Mouse (Mus musculus): ENCODE results near the gene Prkg2. TPM values are rescaled to one million over a fixed set of nuclear protein-coding genes. Genes with fewer than 3 reads are reported as not detected.
A peak's percentile ranks its signal among the peaks of the same experiment; 100 is the strongest.

Gene Prkg2
- 36.5 and 41.1 TPM in 2 replicates for polyA plus RNA-seq (2015; fragmentation: Nextera tagmentation; extraction: Ambion mirVana)

- Histone ChIP-seq H3K9me3 (no peaks in the 10 kb centered on the region), H3K4me1 (replicated peaks) (no peaks in the 10 kb centered on the region), H3K9ac (peak within 1 kb of the TSS; percentile 78), H3K4me2 (replicated peaks) (peak within 1 kb of the TSS; percentile 94), H3K27me3 (replicated peaks) (no peaks in the 10 kb centered on the region), H3K4me3 (replicated peaks) (peak within 1 kb of the TSS; percentile 70), H3K27ac (peak within 1 kb of the TSS; percentile 67), H3K36me3 (no peaks in the 10 kb centered on the region)
- peak; percentile 84 for ATAC-seq
- under 1% methylated on average over 92 of the region's 94 CpGs for WGBS
These were observed at the start of gene Prkg2 for GRCm38 (mm10) chr5:99036596-99037441. Gene Prkg2 (minus strand): TSS chr5:99037351.

DNA sequence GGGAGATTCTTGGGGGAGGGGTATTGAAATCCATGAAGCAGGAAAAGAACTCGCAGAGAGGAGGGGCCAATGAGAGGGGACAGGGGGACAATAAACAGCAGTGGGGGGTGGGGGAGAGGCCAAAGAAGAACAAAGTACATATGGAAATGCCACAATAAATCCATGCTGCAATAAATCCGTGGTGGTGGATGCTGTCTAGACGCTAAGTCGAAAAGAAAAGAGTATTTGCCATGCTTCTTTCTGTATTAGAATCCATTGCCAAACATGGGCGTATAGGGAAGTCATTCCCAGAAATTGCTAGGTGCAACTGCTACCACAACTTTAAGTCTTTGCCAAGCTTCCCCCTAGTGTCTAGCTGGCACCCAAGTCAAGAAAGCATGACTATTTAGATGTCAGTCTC lies 46.8 kb upstream of the Prkg2 start:
- no peaks in the 10 kb centered on the region for H3K9me3 ChIP-seq
- H3K4me1 ChIP-seq (replicated peaks): 0 out of 2 replicates have a peak, but pooled peaks cover 3% of the 10 kb centered on the region
- no peak overlapping the region for H3K9ac ChIP-seq
- no peak overlapping the region for H3K4me2 ChIP-seq (replicated peaks)
- 24% methylated on average over 5 of the region's 5 CpGs for WGBS
- ATAC-seq: peak; percentile 84
- no peaks in the 10 kb centered on the region for H3K27me3 ChIP-seq (replicated peaks)
- H3K36me3 ChIP-seq: no peaks in the 10 kb centered on the region
- no peak overlapping the region for H3K27ac ChIP-seq
- H3K4me3 ChIP-seq (replicated peaks): no peak overlapping the region

- no peak overlapping the region for H3K4me3 ChIP-seq (replicated peaks)
- no peaks in the 10 kb centered on the region for H3K4me1 ChIP-seq (replicated peaks)
- no peak overlapping the region for H3K4me2 ChIP-seq (replicated peaks)
- H3K27ac ChIP-seq: no peak overlapping the region
- WGBS: 69% methylated on average over 2 of the region's 2 CpGs
- no peak for ATAC-seq
- H3K27me3 ChIP-seq (replicated peaks): no peaks in the 10 kb centered on the region
- no peaks in the 10 kb centered on the region for H3K36me3 ChIP-seq
- H3K9ac ChIP-seq: no peak overlapping the region
- H3K9me3 ChIP-seq: no peaks in the 10 kb centered on the region
These were observed 41.2 kb upstream of the Prkg2 start for GRCm38 (mm10) chr5:99078375-99078774.

DNA sequence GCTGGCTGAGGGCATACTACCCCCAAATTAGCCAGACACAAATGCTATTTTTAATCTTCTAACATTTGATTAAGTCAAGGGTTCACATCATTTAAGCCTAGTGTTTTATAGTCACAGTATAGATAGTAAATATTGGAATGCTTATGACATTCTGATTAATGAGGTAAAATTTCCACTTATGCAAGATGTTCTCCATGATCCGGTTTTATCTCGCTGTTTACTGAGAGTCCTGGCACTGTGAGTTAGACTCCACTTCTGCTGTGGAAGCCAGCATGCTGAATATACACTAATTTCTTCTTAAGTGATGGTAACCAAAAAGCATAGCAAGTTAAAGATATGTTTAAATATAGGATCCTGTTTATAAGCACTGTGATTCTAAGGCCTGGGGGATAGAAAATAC lies 31.2 kb upstream of the Prkg2 start:
- no peaks in the 10 kb centered on the region for H3K36me3 ChIP-seq
- no peaks in the 10 kb centered on the region for H3K4me1 ChIP-seq (replicated peaks)
- WGBS: 48% methylated on average over 2 of the region's 2 CpGs
- no peak for ATAC-seq
- no peak overlapping the region for H3K9ac ChIP-seq
- no peaks in the 10 kb centered on the region for H3K9me3 ChIP-seq
- H3K4me2 ChIP-seq (replicated peaks): no peak overlapping the region
- H3K4me3 ChIP-seq (replicated peaks): no peak overlapping the region
- no peak overlapping the region for H3K27ac ChIP-seq
- no peaks in the 10 kb centered on the region for H3K27me3 ChIP-seq (replicated peaks)

DNA sequence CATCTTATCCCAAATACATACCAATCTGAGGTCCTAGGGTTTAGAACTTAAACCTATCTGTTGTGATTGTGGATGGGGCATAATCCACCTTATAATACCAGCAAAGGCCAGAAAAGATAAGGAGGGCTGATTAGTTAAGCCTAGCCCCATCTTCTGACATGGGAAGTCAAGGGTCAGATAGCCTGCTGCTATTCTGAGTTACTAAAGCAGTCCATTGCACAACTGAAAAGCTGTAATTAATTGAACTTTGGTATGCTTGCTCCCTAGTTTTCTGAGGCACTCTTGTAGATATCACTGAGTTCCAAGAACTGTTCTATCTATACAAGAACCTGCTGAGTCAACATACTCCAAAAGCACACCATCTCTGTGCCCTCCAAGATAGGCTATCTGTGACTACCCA lies 25.4 kb upstream of the Prkg2 start:
- no peaks in the 10 kb centered on the region for H3K4me1 ChIP-seq (replicated peaks)
- no peaks in the 10 kb centered on the region for H3K27me3 ChIP-seq (replicated peaks)
- ATAC-seq: peak; percentile 92
- no peak overlapping the region for H3K27ac ChIP-seq
- H3K4me2 ChIP-seq (replicated peaks): no peak overlapping the region
- no peaks in the 10 kb centered on the region for H3K36me3 ChIP-seq
- H3K4me3 ChIP-seq (replicated peaks): no peak overlapping the region
- no peaks in the 10 kb centered on the region for H3K9me3 ChIP-seq
- H3K9ac ChIP-seq: no peak overlapping the region

DNA sequence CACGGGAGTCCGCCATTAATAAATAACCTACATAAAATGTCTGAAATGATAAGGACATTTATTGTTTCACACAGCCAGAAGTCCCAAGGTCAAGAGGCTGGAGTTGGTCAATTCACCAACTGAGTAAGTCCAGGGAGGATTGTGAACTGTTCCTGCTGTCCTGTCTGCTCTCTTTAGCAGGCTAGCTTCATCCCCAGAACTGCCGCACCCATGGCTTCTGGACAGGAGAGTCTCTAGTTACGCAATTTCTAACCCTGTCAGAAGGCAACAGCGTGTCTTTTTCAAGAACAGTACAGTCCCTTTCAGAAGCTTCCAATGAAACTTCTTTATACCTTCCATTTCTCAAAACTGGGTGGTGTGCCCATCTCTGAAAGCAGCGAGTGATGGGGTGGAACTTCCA lies 1.9 kb upstream of the Prkg2 start:
- no peaks in the 10 kb centered on the region for H3K4me1 ChIP-seq (replicated peaks)
- peak overlapping the region; percentile 27; the same call in 1 of the 2 replicates for H3K27ac ChIP-seq
- no peak overlapping the region for H3K4me3 ChIP-seq (replicated peaks)
- H3K27me3 ChIP-seq (replicated peaks): no peaks in the 10 kb centered on the region
- no peaks in the 10 kb centered on the region for H3K9me3 ChIP-seq
- H3K36me3 ChIP-seq: no peaks in the 10 kb centered on the region
- ATAC-seq: peak; percentile 32; the same call in 1 of the 2 replicates
- 67% methylated on average over 6 of the region's 6 CpGs for WGBS
- no peak overlapping the region for H3K4me2 ChIP-seq (replicated peaks)
- no peak overlapping the region for H3K9ac ChIP-seq

- Histone ChIP-seq H3K9ac (peak overlapping the region; percentile 78), H3K36me3 (no peaks in the 10 kb centered on the region), H3K4me1 (replicated peaks) (no peaks in the 10 kb centered on the region), H3K27ac (peak overlapping the region; percentile 67), H3K27me3 (replicated peaks) (no peaks in the 10 kb centered on the region), H3K4me3 (replicated peaks) (peak overlapping the region; percentile 70), H3K4me2 (replicated peaks) (peak overlapping the region; percentile 94), H3K9me3 (no peaks in the 10 kb centered on the region)
- peak; percentile 84 for ATAC-seq
- WGBS: 13% methylated on average over 9 of the region's 9 CpGs
These were observed 276 bp upstream of the Prkg2 start for GRCm38 (mm10) chr5:99037442-99037811.

DNA sequence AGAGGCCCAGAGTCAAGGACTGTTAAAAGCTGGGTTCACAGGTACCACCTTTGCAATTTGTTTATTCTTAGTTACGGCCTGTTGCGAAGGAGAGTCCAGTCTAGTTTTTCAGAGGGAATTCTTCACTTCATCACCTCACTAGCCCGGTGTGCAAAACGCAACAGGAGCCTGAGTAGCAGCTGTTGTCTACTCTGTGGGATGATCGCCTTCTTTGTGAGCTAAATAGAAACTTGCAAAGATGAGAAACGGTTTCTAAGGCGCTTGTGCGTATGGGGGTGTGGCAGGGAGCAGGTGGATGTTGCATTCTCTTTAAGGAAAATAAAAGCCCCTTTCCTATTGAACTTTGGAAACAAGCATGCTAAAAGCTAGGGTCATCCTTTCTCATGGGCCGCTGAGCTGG lies 1.2 kb downstream of the Prkg2 start:
- H3K9ac ChIP-seq: peak overlapping the region; percentile 78
- peak overlapping the region; percentile 70 for H3K4me3 ChIP-seq (replicated peaks)
- ATAC-seq: no peak

DNA sequence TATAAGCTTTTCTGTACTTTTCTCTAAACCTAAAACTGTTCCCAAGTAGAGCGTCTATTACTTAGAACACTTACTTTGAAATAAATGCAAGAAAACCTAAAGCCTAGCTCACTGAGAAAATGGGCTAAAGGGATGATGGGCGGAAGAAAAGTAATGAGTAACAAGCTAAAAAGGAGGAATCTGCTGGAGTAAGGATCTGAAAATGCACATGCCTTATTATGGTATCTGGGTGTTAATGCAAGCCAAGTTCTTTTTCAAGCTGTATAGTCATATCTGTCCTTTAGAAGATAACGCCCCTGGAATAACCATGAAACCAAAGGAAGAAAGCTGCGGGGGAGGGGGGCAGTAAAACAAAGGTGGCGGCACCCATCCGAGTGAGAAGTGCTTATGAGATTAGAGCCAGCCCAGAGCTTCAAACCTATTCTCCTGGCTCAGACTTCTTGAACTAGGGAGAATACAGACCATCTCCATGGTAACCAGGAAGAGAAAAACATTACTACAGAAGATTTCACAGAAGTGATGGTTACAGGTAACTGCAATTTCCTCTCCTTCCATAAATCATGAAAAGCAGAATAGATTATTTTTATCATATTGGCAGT lies 5.5 kb downstream of the Prkg2 start:
- Histone ChIP-seq H3K9ac (no peak overlapping the region), H3K27ac (no peak overlapping the region), H3K4me3 (replicated peaks) (no peak overlapping the region), H3K4me1 (replicated peaks) (0 out of 2 replicates have a peak, but pooled peaks cover 3% of the 10 kb centered on the region), H3K27me3 (replicated peaks) (no peaks in the 10 kb centered on the region), H3K9me3 (no peaks in the 10 kb centered on the region), H3K36me3 (no peaks in the 10 kb centered on the region), H3K4me2 (replicated peaks) (no peak overlapping the region)
- ATAC-seq: peak; percentile 52
- WGBS: 61% methylated on average over 6 of the region's 6 CpGs

More for the DNA sequence above, 1.2 kb downstream of the Prkg2 start:
- peak overlapping the region; percentile 94 for H3K4me2 ChIP-seq (replicated peaks)
- H3K27me3 ChIP-seq (replicated peaks): no peaks in the 10 kb centered on the region
- no peaks in the 10 kb centered on the region for H3K36me3 ChIP-seq
- H3K9me3 ChIP-seq: no peaks in the 10 kb centered on the region
- 44% methylated on average over 9 of the region's 9 CpGs for WGBS
- H3K27ac ChIP-seq: no peak overlapping the region
- H3K4me1 ChIP-seq (replicated peaks): 0 out of 2 replicates have a peak, but pooled peaks cover 3% of the 10 kb centered on the region

DNA sequence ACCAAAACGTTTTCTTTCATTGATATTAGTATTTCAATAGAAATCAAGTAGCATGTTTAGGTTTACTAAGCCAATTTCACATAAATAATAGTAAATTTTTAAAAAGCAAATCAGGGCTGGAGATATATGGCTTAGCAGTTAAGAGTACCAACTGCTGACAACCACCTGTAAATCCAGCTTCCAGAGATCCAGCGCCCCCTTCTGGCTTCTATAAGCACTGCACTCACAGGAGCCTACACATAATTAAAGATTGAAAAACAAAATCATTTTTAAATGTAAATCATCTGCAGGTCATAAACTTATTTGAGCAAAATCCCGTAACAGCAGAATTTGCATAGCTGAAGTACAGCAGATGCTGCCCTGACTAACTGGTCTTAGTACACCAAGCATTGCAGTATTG lies 10.8 kb downstream of the Prkg2 start:
- Histone ChIP-seq H3K9ac (no peak overlapping the region), H3K4me2 (replicated peaks) (no peak overlapping the region), H3K4me3 (replicated peaks) (no peak overlapping the region), H3K9me3 (no peaks in the 10 kb centered on the region), H3K27ac (no peak overlapping the region), H3K36me3 (no peaks in the 10 kb centered on the region), H3K27me3 (replicated peaks) (no peaks in the 10 kb centered on the region), H3K4me1 (replicated peaks) (no peaks in the 10 kb centered on the region)
- no peak for ATAC-seq
- WGBS: 72% methylated on average over 3 of the region's 3 CpGs

DNA sequence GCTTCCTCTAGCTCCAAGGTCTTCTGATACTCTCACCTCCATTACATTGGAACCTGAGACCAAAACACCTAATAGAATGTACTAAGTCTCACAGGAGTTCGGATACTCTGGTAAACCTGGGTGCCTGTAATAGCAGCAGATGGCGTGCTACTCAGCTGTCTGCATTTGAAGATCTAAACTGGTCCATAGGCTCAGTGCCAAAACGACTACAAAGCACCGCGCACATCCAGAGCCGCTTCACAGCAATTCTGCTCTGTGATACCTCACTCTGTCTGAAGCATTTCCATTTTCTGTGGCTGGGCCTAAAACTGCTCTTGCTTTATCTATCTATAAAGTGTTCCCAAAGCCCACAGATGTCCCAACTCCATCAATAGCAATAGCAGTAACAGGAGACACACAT lies 17.4 kb downstream of the Prkg2 start:
- Histone ChIP-seq H3K4me2 (replicated peaks) (no peak overlapping the region), H3K9ac (no peak overlapping the region), H3K4me1 (replicated peaks) (0 out of 2 replicates have a peak, but pooled peaks cover 5% of the 10 kb centered on the region), H3K27me3 (replicated peaks) (no peaks in the 10 kb centered on the region), H3K9me3 (no peaks in the 10 kb centered on the region), H3K36me3 (no peaks in the 10 kb centered on the region), H3K27ac (no peak overlapping the region), H3K4me3 (replicated peaks) (no peak overlapping the region)
- no peak for ATAC-seq
- WGBS: 76% methylated on average over 6 of the region's 6 CpGs

DNA sequence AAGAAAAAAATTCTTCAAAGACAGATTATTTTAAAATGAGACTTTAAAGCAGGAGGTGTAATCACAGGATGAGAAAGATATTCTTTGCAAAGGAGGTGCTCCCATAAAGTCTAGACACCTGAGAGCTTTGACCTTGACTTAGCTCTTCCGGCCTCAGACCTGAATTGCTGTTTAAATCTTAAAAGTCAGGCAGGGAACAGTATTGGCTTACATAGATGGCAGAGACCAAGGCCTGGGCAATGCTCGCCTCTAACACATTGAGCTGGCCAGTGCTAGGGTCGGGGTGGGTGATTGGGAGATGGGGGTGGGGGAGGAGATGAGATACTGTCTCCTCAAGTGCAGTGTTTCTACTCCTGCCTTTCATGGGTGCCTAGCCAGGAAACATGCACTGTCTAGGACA lies 22.0 kb downstream of the Prkg2 start:
- Histone ChIP-seq H3K9ac (no peak overlapping the region), H3K4me2 (replicated peaks) (no peak overlapping the region), H3K27ac (no peak overlapping the region), H3K4me1 (replicated peaks) (0 out of 2 replicates have a peak, but pooled peaks cover 5% of the 10 kb centered on the region), H3K36me3 (no peaks in the 10 kb centered on the region), H3K4me3 (replicated peaks) (no peak overlapping the region), H3K9me3 (no peaks in the 10 kb centered on the region), H3K27me3 (replicated peaks) (no peaks in the 10 kb centered on the region)
- 68% methylated on average over 3 of the region's 3 CpGs for WGBS
- ATAC-seq: no peak
